Mouse (Mus musculus) cortical plate, adult 2 months (tissue): ENCODE results near the gene Umad1.

ENCODE experiments used
- CTCF ChIP-seq: fragments of 200-500 bp; IDR thresholded peaks from 2 replicates; pipeline ENCODE4 v1.5.1; 2011; ENCODE audit warnings: mild to moderate bottlenecking, control low read depth, low read length; ENCODE audit not compliant: insufficient read depth; ENCODE audit errors: extremely low read depth
- POLR2A ChIP-seq: fragments of 200-500 bp; IDR thresholded peaks from 2 replicates; pipeline ENCODE4 v1.6.1; 2011; ENCODE audit warnings: mild to moderate bottlenecking, low read length, control low read depth; ENCODE audit not compliant: insufficient read depth; ENCODE audit errors: extremely low read depth

DNA sequence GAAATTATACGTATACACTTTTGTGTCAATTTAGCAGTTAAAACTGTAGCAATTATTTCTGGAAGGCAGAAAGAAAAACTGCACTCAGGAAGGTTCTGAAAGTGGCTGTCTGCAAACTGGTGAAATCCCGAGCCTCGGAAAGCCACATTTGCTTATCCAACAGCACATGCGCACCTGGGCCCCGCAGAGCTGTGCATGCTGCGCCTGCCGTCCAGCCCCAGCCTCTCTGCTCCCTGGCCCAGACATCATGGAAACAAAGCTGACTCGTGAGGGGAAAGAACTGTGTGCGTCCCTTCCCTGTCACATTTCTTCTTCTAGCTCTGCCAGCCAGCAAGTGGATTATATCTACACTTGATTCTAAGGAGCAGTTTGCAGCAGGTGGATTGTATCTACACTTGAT is 154.9 kb downstream of the Umad1 start:
- TF ChIP-seq CTCF, result no peak
- no peak for TF ChIP-seq POLR2A
